Mouse (Mus musculus) forebrain, embryonic 10.5 days (tissue): ENCODE results near the gene Pcdh15. TPM values are rescaled to one million over a fixed set of nuclear protein-coding genes. Genes with fewer than 3 reads are reported as not detected.

Experiments used
- DNase-seq: peaks from one replicate; pipeline ENCODE4 v3.0.0-alpha.2; 2017; ENCODE audit warnings: low spot score; ENCODE audit errors: extremely low spot score
- H3K27ac ChIP-seq: fragments of 300-500 bp; sonication (generic); 2 replicates; pipeline ENCODE4 v1.5.1; 2016; ENCODE audit warnings: mild to moderate bottlenecking
- H3K27me3 ChIP-seq: fragments of 300-500 bp; sonication (generic); 2 replicates; pipeline ENCODE4 v1.6.1; 2016; ENCODE audit warnings: mild to moderate bottlenecking; ENCODE audit not compliant: poor library complexity, severe bottlenecking
- H3K36me3 ChIP-seq: fragments of 300-500 bp; sonication (generic); replicated peaks from 2 replicates; pipeline ENCODE4 v1.6.1; 2016; ENCODE audit warnings: mild to moderate bottlenecking, moderate library complexity
- H3K4me1 ChIP-seq: fragments of 300-500 bp; sonication (generic); 2 replicates; pipeline ENCODE4 v1.6.1; 2016
- H3K4me3 ChIP-seq: fragments of 300-500 bp; sonication (generic); 2 replicates; pipeline ENCODE4 v1.5.1; 2016; ENCODE audit warnings: mild to moderate bottlenecking, moderate library complexity
- H3K9me3 ChIP-seq: fragments of 300-500 bp; sonication (generic); 2 replicates; pipeline ENCODE4 v1.6.1; 2016; ENCODE audit warnings: mild to moderate bottlenecking, moderate library complexity
- WGBS: fragments of 180-500 bp; shearing (Covaris S2); methylation state at CpG from one replicate; pipeline ENCODE4 v1.1.7; 2016; 5-methylcytosine and 5-hydroxymethylcytosine counted together
- polyA plus RNA-seq: library from polyadenylated mRNA; unstranded; fragments of >200 nt; fragmentation: Nextera tagmentation; extraction: Ambion mirVana; gene quantifications from 2 replicates; pipeline ENCODE4 v1.2.1, GENCODE M21; 2016

Gene Pcdh15
- polyA plus RNA-seq, result 0.24 and 0.38 TPM in 2 replicates

- peak within 1 kb of the TSS; percentile 68 for H3K4me3 ChIP-seq
- under 1% methylated on average over 79 of the region's 79 CpGs for WGBS
- peak within 1 kb of the TSS; percentile 31; the same call in 1 of the 2 replicates for H3K27ac ChIP-seq
- no peaks in the 10 kb centered on the region for H3K36me3 ChIP-seq
- no peaks in the 10 kb centered on the region for H3K9me3 ChIP-seq
- peaks cover 34% of the 10 kb centered on the region for H3K4me1 ChIP-seq
- H3K27me3 ChIP-seq, result peaks cover 75% of the 10 kb centered on the region
- peak; percentile 56 for DNase-seq
Observed at GRCm38 (mm10) chr10:73098966-73099845, at the start of gene Pcdh15. Gene Pcdh15 (plus strand): TSS chr10:73099342.

- Histone ChIP-seq H3K36me3 (no peaks in the 10 kb centered on the region), H3K4me3 (no peak overlapping the region), H3K4me1 (no peaks in the 10 kb centered on the region), H3K9me3 (no peaks in the 10 kb centered on the region), H3K27me3 (no peaks in the 10 kb centered on the region), H3K27ac (no peak overlapping the region)
- DNase-seq, result no peak
- 92% methylated on average over 6 of the region's 6 CpGs for WGBS
Observed at GRCm38 (mm10) chr10:73052074-73052473, 47.1 kb upstream of the Pcdh15 start.

- H3K27me3 ChIP-seq, result no peaks in the 10 kb centered on the region
- H3K27ac ChIP-seq, result no peak overlapping the region
- no peaks in the 10 kb centered on the region for H3K9me3 ChIP-seq
- no peaks in the 10 kb centered on the region for H3K4me1 ChIP-seq
- no peaks in the 10 kb centered on the region for H3K36me3 ChIP-seq
- no peak for DNase-seq
- H3K4me3 ChIP-seq, result no peak overlapping the region
- WGBS, result 93% methylated on average over 2 of the region's 2 CpGs
Observed at GRCm38 (mm10) chr10:73059726-73060230, 39.4 kb upstream of the Pcdh15 start.

- WGBS, result 74% methylated on average over 5 of the region's 5 CpGs
- Histone ChIP-seq H3K36me3 (no peaks in the 10 kb centered on the region), H3K27ac (no peak overlapping the region), H3K4me1 (no peaks in the 10 kb centered on the region), H3K9me3 (no peaks in the 10 kb centered on the region), H3K27me3 (no peaks in the 10 kb centered on the region), H3K4me3 (no peak overlapping the region)
- DNase-seq, result no peak
Observed at GRCm38 (mm10) chr10:73086703-73087102, 12.4 kb upstream of the Pcdh15 start.

GRCm38 (mm10) chr10:73096531-73097135, 2.5 kb upstream of the Pcdh15 start:
- peak overlapping the region; percentile 57 for H3K4me3 ChIP-seq
- no peak overlapping the region for H3K27ac ChIP-seq
- no peaks in the 10 kb centered on the region for H3K36me3 ChIP-seq
- peaks cover 34% of the 10 kb centered on the region for H3K4me1 ChIP-seq
- H3K9me3 ChIP-seq, result no peaks in the 10 kb centered on the region
- peaks cover 67% of the 10 kb centered on the region for H3K27me3 ChIP-seq
- peak; percentile 69 for DNase-seq
- WGBS, result under 1% methylated on average over 17 of the region's 17 CpGs

GRCm38 (mm10) chr10:73097176-73097575, 2.0 kb upstream of the Pcdh15 start:
- Histone ChIP-seq H3K27ac (no peak overlapping the region), H3K9me3 (no peaks in the 10 kb centered on the region), H3K4me1 (peaks cover 34% of the 10 kb centered on the region), H3K27me3 (peaks cover 73% of the 10 kb centered on the region), H3K36me3 (no peaks in the 10 kb centered on the region), H3K4me3 (peak overlapping the region; percentile 57)
- 3% methylated on average over 7 of the region's 7 CpGs for WGBS
- DNase-seq, result no peak

- WGBS, result under 1% methylated on average over 17 of the region's 17 CpGs
- H3K4me3 ChIP-seq, result peak overlapping the region; percentile 40
- H3K27me3 ChIP-seq, result peaks cover 75% of the 10 kb centered on the region
Observed at GRCm38 (mm10) chr10:73097979-73098378, 1.2 kb upstream of the Pcdh15 start.

GRCm38 (mm10) chr10:73099846-73100241, 702 bp downstream of the Pcdh15 start:
- H3K27me3 ChIP-seq, result peaks cover 73% of the 10 kb centered on the region
- peak overlapping the region; percentile 68 for H3K4me3 ChIP-seq
- H3K27ac ChIP-seq, result peak overlapping the region; percentile 31; the same call in 1 of the 2 replicates
- no peaks in the 10 kb centered on the region for H3K36me3 ChIP-seq
- H3K9me3 ChIP-seq, result no peaks in the 10 kb centered on the region
- DNase-seq, result no peak
- WGBS, result under 1% methylated on average over 37 of the region's 37 CpGs
- H3K4me1 ChIP-seq, result peaks cover 34% of the 10 kb centered on the region

More at GRCm38 (mm10) chr10:73097979-73098378, 1.2 kb upstream of the Pcdh15 start:
- no peaks in the 10 kb centered on the region for H3K36me3 ChIP-seq
- DNase-seq, result peak; percentile 66
- H3K4me1 ChIP-seq, result peaks cover 34% of the 10 kb centered on the region
- H3K27ac ChIP-seq, result no peak overlapping the region
- H3K9me3 ChIP-seq, result no peaks in the 10 kb centered on the region

GRCm38 (mm10) chr10:73103383-73103994, 4.3 kb downstream of the Pcdh15 start:
- WGBS, result 82% methylated on average over 13 of the region's 13 CpGs

GRCm38 (mm10) chr10:73105893-73106292, 6.8 kb downstream of the Pcdh15 start:
- Histone ChIP-seq H3K27ac (no peak overlapping the region), H3K27me3 (peaks cover 15% of the 10 kb centered on the region), H3K9me3 (no peaks in the 10 kb centered on the region), H3K4me1 (no peaks in the 10 kb centered on the region), H3K4me3 (no peak overlapping the region), H3K36me3 (no peaks in the 10 kb centered on the region)
- WGBS, result 55% methylated on average over 2 of the region's 2 CpGs
- peak; percentile 47 for DNase-seq

More at GRCm38 (mm10) chr10:73103383-73103994, 4.3 kb downstream of the Pcdh15 start:
- Histone ChIP-seq H3K27ac (no peak overlapping the region), H3K27me3 (peaks cover 40% of the 10 kb centered on the region), H3K36me3 (no peaks in the 10 kb centered on the region), H3K4me3 (no peak overlapping the region), H3K4me1 (peaks cover 17% of the 10 kb centered on the region), H3K9me3 (no peaks in the 10 kb centered on the region)
- DNase-seq, result no peak

GRCm38 (mm10) chr10:73137985-73138384, 38.8 kb downstream of the Pcdh15 start:
- H3K27ac ChIP-seq, result no peak overlapping the region
- no peaks in the 10 kb centered on the region for H3K4me1 ChIP-seq
- no peaks in the 10 kb centered on the region for H3K36me3 ChIP-seq
- no peak overlapping the region for H3K4me3 ChIP-seq
- 89% methylated on average over 3 of the region's 3 CpGs for WGBS
- no peaks in the 10 kb centered on the region for H3K27me3 ChIP-seq
- no peak for DNase-seq
- H3K9me3 ChIP-seq, result no peaks in the 10 kb centered on the region

- no peak overlapping the region for H3K27ac ChIP-seq
- peaks cover 3% of the 10 kb centered on the region; the same call in 1 of the 2 replicates for H3K4me1 ChIP-seq
- no peaks in the 10 kb centered on the region for H3K36me3 ChIP-seq
- no peak overlapping the region for H3K4me3 ChIP-seq
- no peaks in the 10 kb centered on the region for H3K27me3 ChIP-seq
- H3K9me3 ChIP-seq, result no peaks in the 10 kb centered on the region
- DNase-seq, result no peak
Observed at GRCm38 (mm10) chr10:73147543-73147942, 48.4 kb downstream of the Pcdh15 start.
